Mouse (Mus musculus): Measurements from ENCODE around the gene Pde2a. TPM values are rescaled to one million over a fixed set of nuclear protein-coding genes. Genes with fewer than 3 reads are reported as not detected.

Pde2a gene
- polyA plus RNA-seq, 1 experiment, result 2.9 TPM

DNA sequence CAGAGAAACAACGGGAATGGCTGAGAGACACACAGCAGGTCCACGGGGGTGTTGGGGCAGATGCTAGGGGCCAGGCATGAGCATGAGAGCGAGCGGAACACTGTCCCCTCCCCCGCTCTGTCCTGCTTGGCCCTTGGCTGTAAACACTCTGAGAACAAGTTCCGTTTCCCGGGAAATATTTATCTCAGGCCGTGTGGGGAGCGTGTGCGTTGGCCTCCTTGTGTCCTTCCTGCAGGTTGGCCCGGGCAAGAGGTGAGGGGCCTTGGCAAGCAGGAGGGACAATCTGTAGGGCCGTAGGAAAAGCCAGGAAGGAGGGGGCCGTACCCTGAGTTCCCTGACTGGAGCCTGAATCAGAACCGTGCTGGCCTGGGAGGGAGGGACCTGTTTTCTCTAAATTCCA, 43.9 kb downstream of the Pde2a start:
- no peaks in the 10 kb centered on the region for H3K36me3 ChIP-seq (ENCODE audit: control insufficient read depth, insufficient read depth, low read length, poor library complexity, severe bottlenecking)
- no peaks in the 10 kb centered on the region for H3K27me3 ChIP-seq (ENCODE audit: control insufficient read depth, insufficient read depth, low read length, poor library complexity, severe bottlenecking)
- H3K4me3 ChIP-seq (ENCODE audit: low read depth, low read length), result no peak overlapping the region
- H3K4me1 ChIP-seq (ENCODE audit: control insufficient read depth, insufficient read depth, low read length), result no peaks in the 10 kb centered on the region
- TF ChIP-seq POLR2A (IDR thresholded peaks at IDR 0.05; ENCODE audit: insufficient read depth, low read length) (no peak), CTCF (IDR thresholded peaks at IDR 0.05; ENCODE audit: low read depth, low read length) (no peak), EP300 (IDR thresholded peaks at IDR 0.05; ENCODE audit: insufficient read depth, low read depth, low read length) (no peak)
- H3K27ac ChIP-seq (ENCODE audit: insufficient read depth, low read length), result no peak overlapping the region
- no peak overlapping the region for H3K9ac ChIP-seq (ENCODE audit: low read depth, poor library complexity, severe bottlenecking)
- no peaks in the 10 kb centered on the region for H3K9me3 ChIP-seq (replicated peaks; ENCODE audit: control insufficient read depth, insufficient read depth, low read length, poor library complexity, severe bottlenecking)

DNA sequence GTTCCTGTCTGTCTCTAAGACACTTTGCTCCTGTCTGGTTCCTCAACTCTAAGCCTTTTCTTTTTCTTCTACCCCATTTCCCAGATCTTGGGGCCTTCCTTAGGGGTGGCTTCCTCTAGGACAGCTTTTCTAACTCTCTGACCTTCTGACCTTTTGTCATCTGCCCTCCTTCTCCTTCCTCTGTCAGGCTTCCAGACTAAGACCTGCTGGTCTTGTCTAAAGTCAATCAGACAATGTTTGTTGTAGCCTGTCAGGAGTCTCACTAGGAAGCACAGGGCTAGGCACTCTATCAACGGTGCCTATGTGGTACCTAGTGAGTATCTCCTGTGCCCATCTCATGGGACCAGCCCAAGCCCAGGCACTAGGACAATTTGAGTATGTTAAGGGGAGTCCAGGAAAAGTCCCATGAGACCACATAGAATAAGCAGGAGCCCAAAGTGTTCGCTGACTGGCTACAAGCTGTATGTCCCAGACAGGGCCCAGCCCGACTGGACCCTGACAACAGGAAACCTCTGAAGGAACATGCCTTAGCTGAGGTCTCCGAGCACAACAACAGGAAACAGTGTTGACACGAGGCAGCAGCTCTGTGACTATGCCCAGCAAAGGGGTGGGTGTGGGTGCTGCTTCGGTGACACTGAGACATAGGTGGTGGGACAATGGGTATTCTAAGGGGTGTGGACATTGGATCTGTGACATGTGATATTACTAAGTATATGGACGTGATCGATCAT, 44.5 kb downstream of the Pde2a start:
- TF ChIP-seq EP300 (IDR thresholded peaks at IDR 0.05; ENCODE audit: insufficient read depth, low read depth, low read length) (no peak), CTCF (IDR thresholded peaks at IDR 0.05; ENCODE audit: low read depth, low read length) (no peak), POLR2A (IDR thresholded peaks at IDR 0.05; ENCODE audit: insufficient read depth, low read length) (no peak)
- Histone ChIP-seq H3K4me3 (ENCODE audit: low read depth, low read length) (no peak overlapping the region), H3K9ac (ENCODE audit: low read depth, poor library complexity, severe bottlenecking) (no peak overlapping the region), H3K4me1 (ENCODE audit: control insufficient read depth, insufficient read depth, low read length) (no peaks in the 10 kb centered on the region), H3K9me3 (replicated peaks; ENCODE audit: control insufficient read depth, insufficient read depth, low read length, poor library complexity, severe bottlenecking) (no peaks in the 10 kb centered on the region), H3K27ac (ENCODE audit: insufficient read depth, low read length) (no peak overlapping the region), H3K36me3 (ENCODE audit: control insufficient read depth, insufficient read depth, low read length, poor library complexity, severe bottlenecking) (no peaks in the 10 kb centered on the region), H3K27me3 (ENCODE audit: control insufficient read depth, insufficient read depth, low read length, poor library complexity, severe bottlenecking) (no peaks in the 10 kb centered on the region)

DNA sequence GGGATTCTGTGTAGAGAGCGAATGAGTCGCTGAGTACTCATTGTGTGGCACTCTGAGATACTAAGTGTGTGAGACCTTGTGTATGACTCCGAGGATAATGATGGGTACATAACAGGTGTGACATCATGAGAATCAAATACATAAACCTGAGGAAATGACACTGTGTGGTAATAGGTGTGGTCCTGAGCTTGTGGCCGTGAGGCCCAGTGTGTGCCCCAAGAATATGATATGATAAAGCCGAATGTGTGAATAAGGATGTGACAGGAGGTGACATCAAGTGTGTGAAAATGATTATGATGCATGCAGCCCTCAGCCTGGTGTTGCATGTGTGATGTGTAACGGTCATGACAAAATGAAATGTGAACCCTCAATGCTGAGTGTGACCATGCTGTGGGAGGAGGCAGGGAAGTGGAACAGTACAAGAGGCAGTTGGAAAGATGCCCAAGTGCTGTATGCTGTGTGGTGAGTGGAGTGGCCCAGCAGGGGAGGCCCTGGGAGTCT, 45.1 kb downstream of the Pde2a start:
- no peaks in the 10 kb centered on the region for H3K36me3 ChIP-seq (ENCODE audit: control insufficient read depth, insufficient read depth, low read length, poor library complexity, severe bottlenecking)
- TF ChIP-seq EP300 (IDR thresholded peaks at IDR 0.05; ENCODE audit: insufficient read depth, low read depth, low read length) (no peak), POLR2A (IDR thresholded peaks at IDR 0.05; ENCODE audit: insufficient read depth, low read length) (no peak), CTCF (IDR thresholded peaks at IDR 0.05; ENCODE audit: low read depth, low read length) (no peak)
- H3K27me3 ChIP-seq (ENCODE audit: control insufficient read depth, insufficient read depth, low read length, poor library complexity, severe bottlenecking), result no peaks in the 10 kb centered on the region
- H3K4me3 ChIP-seq (ENCODE audit: low read depth, low read length), result no peak overlapping the region
- H3K9ac ChIP-seq (ENCODE audit: low read depth, poor library complexity, severe bottlenecking), result no peak overlapping the region
- no peak overlapping the region for H3K27ac ChIP-seq (ENCODE audit: insufficient read depth, low read length)
- H3K4me1 ChIP-seq (ENCODE audit: control insufficient read depth, insufficient read depth, low read length), result no peaks in the 10 kb centered on the region
- no peaks in the 10 kb centered on the region for H3K9me3 ChIP-seq (replicated peaks; ENCODE audit: control insufficient read depth, insufficient read depth, low read length, poor library complexity, severe bottlenecking)

DNA sequence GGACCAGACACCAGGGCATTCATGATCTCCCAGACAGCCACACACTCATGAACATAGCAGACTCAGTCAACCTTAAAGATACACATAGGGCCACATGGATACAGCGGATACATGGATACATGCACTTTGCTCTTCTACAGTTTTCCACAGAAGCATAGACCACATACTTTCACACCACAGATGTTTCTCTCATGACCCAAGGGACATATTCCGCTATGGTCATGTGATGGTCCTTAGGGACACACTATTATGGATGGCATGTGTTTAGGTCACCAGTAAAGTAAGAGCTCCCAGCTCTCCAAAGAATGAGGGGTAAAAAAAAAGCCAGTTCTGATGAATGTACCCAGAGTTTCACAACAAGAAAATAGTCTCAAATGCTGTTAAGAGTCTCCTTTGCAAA, 49.9 kb downstream of the Pde2a start:
- Histone ChIP-seq H3K36me3 (ENCODE audit: control insufficient read depth, insufficient read depth, low read length, poor library complexity, severe bottlenecking) (no peaks in the 10 kb centered on the region), H3K9me3 (replicated peaks; ENCODE audit: control insufficient read depth, insufficient read depth, low read length, poor library complexity, severe bottlenecking) (no peaks in the 10 kb centered on the region), H3K9ac (ENCODE audit: low read depth, poor library complexity, severe bottlenecking) (no peak overlapping the region), H3K4me1 (ENCODE audit: control insufficient read depth, insufficient read depth, low read length) (no peaks in the 10 kb centered on the region), H3K27me3 (ENCODE audit: control insufficient read depth, insufficient read depth, low read length, poor library complexity, severe bottlenecking) (no peaks in the 10 kb centered on the region), H3K27ac (ENCODE audit: insufficient read depth, low read length) (no peak overlapping the region), H3K4me3 (ENCODE audit: low read depth, low read length) (no peak overlapping the region)
- TF ChIP-seq POLR2A (IDR thresholded peaks at IDR 0.05; ENCODE audit: insufficient read depth, low read length), result no peak
- no peak for TF ChIP-seq EP300 (IDR thresholded peaks at IDR 0.05; ENCODE audit: insufficient read depth, low read depth, low read length)
- no peak for TF ChIP-seq CTCF (IDR thresholded peaks at IDR 0.05; ENCODE audit: low read depth, low read length)

GRCm38 (mm10) chr7:101471968-101472480, 50.5 kb downstream of the Pde2a start:
- Histone ChIP-seq H3K36me3 (ENCODE audit: control insufficient read depth, insufficient read depth, low read length, poor library complexity, severe bottlenecking) (no peaks in the 10 kb centered on the region), H3K9ac (ENCODE audit: low read depth, poor library complexity, severe bottlenecking) (no peak overlapping the region), H3K4me3 (ENCODE audit: low read depth, low read length) (no peak overlapping the region), H3K27me3 (ENCODE audit: control insufficient read depth, insufficient read depth, low read length, poor library complexity, severe bottlenecking) (no peaks in the 10 kb centered on the region), H3K9me3 (replicated peaks; ENCODE audit: control insufficient read depth, insufficient read depth, low read length, poor library complexity, severe bottlenecking) (no peaks in the 10 kb centered on the region), H3K4me1 (ENCODE audit: control insufficient read depth, insufficient read depth, low read length) (no peaks in the 10 kb centered on the region), H3K27ac (ENCODE audit: insufficient read depth, low read length) (no peak overlapping the region)
- no peak for TF ChIP-seq POLR2A (IDR thresholded peaks at IDR 0.05; ENCODE audit: insufficient read depth, low read length)
- no peak for TF ChIP-seq CTCF (IDR thresholded peaks at IDR 0.05; ENCODE audit: low read depth, low read length)
- no peak for TF ChIP-seq EP300 (IDR thresholded peaks at IDR 0.05; ENCODE audit: insufficient read depth, low read depth, low read length)

All from ES-Bruce4 (cell line).